Mouse (Mus musculus): Measurements from ENCODE around the gene Atf1.
"Not testable (repeated sequence)": the region's sequence is repeated elsewhere in the genome, so short reads cannot be mapped to it uniquely, and the experiment has no call there.

Atf1 gene

DNA sequence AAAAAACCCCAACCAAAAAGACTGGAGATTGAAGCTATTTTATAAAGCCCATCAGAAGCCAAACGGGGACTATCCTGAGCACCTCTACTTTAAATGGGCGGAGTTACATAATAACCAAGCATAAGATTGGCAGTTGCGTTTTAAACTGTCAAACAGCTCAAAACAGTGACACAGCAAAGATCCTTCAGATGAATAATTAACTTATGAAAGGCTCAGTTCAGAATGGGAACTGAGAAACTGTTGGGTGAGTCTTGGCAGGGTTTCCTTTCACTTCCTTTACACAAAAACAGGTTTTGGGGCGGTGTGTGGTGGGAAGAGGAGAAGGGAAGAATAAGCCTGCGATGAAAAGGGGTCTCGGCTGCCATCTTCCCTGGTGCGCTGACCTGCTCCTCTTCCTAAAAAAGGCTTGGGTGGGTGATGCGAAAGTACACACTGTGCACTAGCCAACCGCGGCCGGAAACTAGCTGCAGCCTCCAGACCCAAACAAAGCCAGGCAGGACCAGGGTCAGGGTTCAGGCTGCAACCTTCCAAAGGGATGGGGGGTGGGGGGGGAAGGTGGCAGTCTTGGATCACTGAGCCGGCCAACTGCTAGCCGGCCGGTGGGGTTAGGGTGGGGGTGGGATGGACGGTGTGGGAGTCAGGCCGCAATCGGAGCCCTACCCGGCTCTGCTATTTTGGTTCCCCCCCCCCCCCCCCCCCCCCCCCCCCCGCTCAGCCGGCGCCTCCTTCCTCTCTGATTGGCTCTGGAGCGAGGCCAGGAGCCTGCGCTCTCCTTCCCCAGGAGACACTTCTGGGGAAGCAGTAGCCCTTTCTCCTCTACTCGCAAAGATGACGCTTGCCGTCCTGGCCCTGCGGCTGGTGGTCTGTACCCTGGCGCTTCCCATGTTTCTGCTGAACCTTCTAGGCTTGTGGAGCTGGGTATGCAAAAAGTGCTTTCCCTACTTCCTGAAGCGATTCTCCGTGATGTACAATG lies 76.7 kb downstream of the Atf1 start, which contains the start of gene Mettl7a1:
Gene Mettl7a1 (plus strand): TSS at position 122 of the 973 bp plus-strand sequence.
- peak; percentile 77 for DNase-seq (ENCODE audit: low spot score)

DNA sequence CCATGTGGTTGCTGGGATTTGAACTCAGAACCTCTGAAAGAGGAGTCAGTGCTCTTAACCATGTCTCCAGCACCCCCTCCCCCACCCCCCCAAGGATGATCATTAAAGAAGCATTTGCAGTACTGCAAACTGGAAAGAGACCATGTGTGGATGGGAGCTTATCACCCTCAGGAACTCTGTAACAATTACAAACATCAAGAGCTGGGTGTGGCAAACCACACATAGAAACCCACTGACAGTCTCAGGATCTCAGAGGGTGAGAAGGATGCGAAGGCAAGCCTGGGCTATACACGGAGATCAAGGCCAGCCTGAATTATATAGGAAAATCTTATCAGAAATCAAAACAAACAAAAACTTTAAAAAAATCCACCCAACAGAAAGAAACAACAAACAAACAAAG lies 78.6 kb downstream of the Atf1 start:
- no peak for DNase-seq (ENCODE audit: low spot score)

DNA sequence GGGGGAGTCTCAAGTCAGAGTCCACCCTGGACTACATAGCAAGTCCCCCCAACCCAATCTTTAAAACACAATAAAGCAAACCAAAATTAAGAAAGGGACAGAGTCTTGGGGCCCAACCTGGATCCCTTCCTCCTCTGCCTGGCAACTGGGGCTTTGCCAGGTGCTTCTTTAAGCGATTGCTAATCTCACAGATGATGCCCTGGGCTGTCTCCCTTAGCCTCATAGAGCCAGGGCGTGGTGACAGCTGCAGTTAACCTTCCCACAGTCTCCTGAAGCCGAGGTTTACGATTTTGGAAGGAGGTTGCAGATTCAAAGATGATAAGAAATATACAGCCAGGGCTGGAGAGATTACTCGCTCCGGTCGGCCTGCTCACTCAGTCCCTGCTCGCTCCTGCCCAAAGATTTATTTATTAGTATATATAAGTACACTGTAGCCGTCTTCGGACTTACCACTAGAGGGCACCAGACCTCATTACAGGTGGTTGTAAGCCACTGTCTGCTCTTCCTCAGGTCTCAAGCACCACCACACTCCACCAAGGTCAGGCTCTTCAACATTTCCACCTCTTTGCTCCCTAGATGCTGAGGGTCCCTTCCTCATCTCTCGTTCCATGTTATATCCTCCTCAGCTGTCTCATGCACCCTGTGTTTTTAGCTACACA lies 79.9 kb downstream of the Atf1 start:
- not testable (repeated sequence) for DNase-seq (ENCODE audit: low spot score)

Data from ovary, adult 18-20 months (tissue).